Mouse (Mus musculus): ENCODE measurements at regions not wholly inside any gene's neighbourhood (a gene's known extent, or its start where the extent isn't known, plus 50 kb on each side); places are given as distances from the start of the nearest gene placed in this dataset.

- peak; percentile 15 to 36 for DNase-seq (ENCODE audit: low spot score in 2 of 2)
- intact Hi-C loops (cut with DNase I), result loop anchor here (5.0 kb wide), 1 partner anchor 111 kb away; the partner anchor contains the start of gene Auts2
Observed at GRCm38 (mm10) chr5:132653694-132654300, 110.7 kb upstream of the Auts2 start.

GRCm38 (mm10) chr5:132652201-132652600 lies 109.1 kb upstream of the Auts2 start:
- intact Hi-C loops (cut with DNase I), result loop anchor here (5.0 kb wide), 1 partner anchor 110 kb away; the partner anchor contains the start of gene Auts2

GRCm38 (mm10) chr5:132649771-132650170 lies 106.6 kb upstream of the Auts2 start:
- DNase-seq (ENCODE audit: low spot score in 2 of 2), result peak; percentile 12 to 52
- intact Hi-C loops (cut with DNase I), result loop anchor here (5.0 kb wide), 1 partner anchor 107 kb away; the partner anchor contains the start of gene Auts2

More at GRCm38 (mm10) chr5:132652201-132652600, 109.1 kb upstream of the Auts2 start:
- DNase-seq (ENCODE audit: low spot score in 2 of 2), result no peak

DNA sequence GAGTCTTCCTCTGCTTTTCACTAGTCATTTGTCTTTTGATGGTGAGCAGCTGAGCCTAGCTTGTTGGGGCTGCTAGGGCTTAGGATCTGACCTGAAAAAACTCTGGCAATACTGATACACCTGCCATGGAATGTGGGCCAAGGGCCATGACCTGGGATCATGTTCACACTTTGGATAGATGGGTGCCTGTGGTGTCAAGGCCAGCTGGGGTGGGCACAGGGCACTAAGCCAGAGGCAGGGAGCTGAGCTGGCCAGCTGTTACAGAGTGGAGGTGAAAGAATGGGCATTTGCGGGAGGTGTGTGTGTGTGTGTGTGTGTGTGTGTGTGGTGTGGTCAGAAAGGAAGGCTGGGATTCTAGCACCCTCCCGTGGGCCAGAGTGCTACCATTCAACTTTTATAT lies 105.6 kb upstream of the Auts2 start:
- intact Hi-C loops (cut with DNase I), result no loop called here
- no peak for DNase-seq (ENCODE audit: low spot score in 2 of 2)

DNA sequence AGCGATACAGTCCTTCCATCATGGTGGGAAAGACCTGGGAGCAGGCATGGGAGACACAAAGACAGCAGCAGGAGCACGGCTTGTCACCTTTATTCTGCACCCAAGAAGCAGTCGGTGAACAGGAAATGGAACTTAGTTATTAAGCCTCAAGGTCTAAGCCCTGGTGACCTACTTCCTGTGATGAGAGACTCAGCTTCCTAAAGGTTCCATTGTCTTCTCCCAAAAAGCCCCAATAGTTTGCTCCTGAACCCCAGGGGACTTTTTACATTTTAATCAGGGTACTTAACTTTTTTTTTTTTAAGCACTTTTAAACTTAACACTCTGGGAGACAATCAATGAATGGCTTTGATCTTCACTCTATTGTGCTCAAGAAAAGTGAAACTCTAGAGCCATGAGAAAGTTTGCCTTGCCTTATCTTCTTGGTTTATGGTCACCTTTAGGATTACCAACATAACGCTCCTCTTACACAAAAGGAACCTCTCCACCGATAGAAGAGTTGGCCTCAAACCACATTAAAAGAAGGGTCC lies 101.6 kb upstream of the Auts2 start:
- intact Hi-C loops (cut with DNase I), result no loop called here
- no peak for DNase-seq (ENCODE audit: low spot score in 2 of 2)

- intact Hi-C loops (cut with DNase I), result no loop called here
- no peak for DNase-seq (ENCODE audit: low spot score in 2 of 2)
Observed at GRCm38 (mm10) chr5:132643270-132643669, 100.1 kb upstream of the Auts2 start.

- DNase-seq (ENCODE audit: low spot score in 2 of 2), result no peak
- intact Hi-C loops (cut with DNase I), result no loop called here
Observed at GRCm38 (mm10) chr5:132633198-132633884, 90.2 kb upstream of the Auts2 start.

DNA sequence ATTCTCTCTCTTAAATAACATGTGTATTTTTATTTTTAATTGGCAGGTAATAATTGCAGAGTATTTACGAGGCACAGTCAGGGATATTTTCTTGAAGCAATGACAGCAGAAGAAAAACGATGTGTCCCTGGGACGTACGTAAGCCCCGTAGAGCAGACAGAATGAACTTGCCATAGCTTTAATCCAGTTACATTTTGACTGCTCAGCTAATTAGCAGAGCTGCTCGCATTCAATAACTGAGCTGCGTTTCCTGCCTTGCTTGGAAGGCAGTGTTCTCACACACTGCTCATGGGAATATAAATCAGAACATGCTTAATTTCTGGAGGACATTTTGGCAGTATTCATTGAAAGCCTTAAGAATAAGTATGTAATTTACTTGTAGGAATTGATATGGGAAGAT lies 78.6 kb upstream of the Auts2 start:
- no peak for DNase-seq (ENCODE audit: low spot score in 2 of 2)

DNA sequence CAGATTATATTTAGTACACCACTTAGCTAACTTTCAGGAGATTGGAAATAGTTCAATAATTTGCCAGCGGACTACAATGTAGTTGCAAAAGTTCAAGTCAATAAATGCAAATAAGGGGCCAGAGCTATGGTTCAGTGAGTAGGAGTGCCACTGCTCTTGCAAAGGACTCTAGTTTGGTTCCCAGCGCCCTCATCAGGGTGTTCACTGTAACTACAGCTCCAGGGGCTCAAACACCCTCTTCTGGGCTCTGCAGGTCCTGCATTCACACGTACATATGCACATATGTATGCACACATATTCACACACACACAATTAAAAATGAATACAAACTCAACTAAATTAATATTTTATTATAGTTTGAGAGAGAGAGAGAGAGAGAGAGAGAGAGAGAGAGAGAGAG lies 74.1 kb upstream of the Auts2 start:
- intact Hi-C loops (cut with DNase I), result no loop called here
- DNase-seq (ENCODE audit: low spot score in 2 of 2), result no peak

More for the DNA sequence above, 78.6 kb upstream of the Auts2 start:
- intact Hi-C loops (cut with DNase I), result no loop called here

DNA sequence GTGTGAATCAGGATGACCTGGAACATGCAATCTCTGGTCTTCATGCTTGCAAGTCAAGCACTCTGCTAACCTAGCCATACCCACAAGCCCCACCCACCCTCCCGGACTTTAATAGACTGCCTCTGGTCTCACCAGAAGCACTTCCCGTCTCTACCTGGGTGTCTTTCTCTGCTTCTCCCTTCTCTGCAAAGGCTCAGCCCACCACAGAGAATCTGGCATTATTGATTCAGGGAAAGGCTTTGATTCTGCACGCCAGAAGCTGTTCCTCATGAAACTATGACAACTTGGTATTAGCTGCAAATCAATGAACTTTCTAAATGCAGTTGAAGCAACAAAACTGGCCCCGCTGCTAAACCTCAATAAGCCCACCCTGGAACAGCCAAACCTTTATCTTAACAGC lies 66.1 kb upstream of the Auts2 start:
- DNase-seq (ENCODE audit: low spot score in 2 of 2), result no peak
- intact Hi-C loops (cut with DNase I), result no loop called here

DNA sequence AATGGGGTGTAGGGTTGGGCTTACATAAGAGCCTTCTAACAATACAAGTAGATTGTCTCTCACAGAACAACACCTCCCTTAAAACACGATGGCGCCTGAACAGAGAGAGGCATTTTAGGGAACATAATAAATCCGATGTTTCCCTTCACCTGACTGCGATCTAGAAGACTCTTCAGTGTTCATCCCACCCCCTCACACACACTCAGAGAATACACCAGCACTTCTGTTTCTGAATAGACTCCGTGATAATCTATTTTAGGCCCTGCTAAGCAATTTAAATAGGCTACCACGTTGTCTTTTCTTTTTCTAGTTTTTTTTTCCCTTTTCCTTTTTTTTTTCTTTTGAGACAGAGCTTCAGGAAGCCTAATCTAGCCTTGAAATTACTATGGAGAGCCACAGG lies 63.1 kb upstream of the Auts2 start:
- DNase-seq (ENCODE audit: low spot score in 2 of 2), result peak; percentile 8 to 54
- intact Hi-C loops (cut with DNase I), result no loop called here

DNA sequence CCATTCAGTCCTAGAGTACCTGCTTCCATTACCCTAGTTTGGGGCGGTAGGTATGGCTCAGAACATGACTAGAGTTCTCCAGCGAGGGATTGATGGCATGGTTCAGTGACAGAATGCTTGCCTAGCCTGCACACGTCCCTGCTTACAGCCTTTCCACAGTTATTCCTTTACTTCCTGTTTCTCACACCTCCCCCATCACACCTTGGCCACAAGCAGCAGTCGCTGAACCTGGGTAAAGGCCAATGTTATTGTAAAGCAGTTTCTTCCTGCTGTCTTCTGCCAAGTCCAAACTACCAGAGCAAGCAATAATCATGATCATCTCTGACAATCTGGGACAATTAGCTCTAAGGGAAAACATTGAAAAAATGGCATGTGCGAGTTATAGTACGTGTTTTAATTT lies 51.7 kb upstream of the Auts2 start:
- no peak for DNase-seq (ENCODE audit: low spot score in 2 of 2)
- intact Hi-C loops (cut with DNase I), result no loop called here
